Mouse (Mus musculus): ENCODE results near the gene Clgn.

DNA sequence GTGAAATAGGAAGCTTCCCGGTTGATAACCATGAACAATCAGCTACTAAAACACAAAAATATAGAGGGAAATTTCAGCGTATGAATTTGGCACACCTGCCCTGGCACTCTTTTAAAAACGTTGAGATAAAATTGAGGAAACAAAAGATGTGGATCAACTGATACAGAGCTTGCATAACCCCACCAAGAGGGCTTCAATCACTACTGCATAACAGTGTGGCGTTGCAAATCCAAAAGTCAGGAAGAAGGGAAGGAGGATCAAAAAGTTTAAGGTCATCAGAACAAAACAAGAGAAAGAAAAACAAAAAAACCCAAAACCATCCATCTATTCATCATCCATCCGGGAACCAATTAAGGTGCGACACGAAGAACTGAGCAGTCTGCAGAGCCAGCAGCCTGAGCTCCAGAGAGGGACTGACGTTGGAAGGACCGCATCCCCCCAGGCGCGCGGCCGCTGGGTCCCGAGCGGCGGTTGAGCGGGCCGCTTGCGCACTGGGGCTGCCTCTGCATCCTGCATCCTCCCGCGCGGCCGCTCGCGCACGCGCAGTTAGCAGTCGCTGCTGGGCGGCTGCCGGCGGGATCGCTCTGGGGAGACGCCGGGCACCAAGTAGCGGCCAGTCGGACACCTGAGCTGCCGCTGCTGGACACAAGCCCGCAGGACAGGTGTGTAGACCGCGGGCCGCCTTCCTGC lies at the start of gene Clgn:
- TF ChIP-seq USF2 (conservative IDR thresholded peaks at IDR 0.05; ENCODE audit: low read depth, low read length) (no peak), TCF12 (IDR thresholded peaks at IDR 0.05; ENCODE audit: low read depth, low read length) (no peak; the same call in 1 of the 2 replicates), EP300 (IDR thresholded peaks at IDR 0.05; ENCODE audit: low read length) (no peak), NRF1 (IDR thresholded peaks at IDR 0.05; ENCODE audit: low read depth, low read length) (peak; percentile 87), CTCF (conservative IDR thresholded peaks at IDR 0.05 in 1 of 2, IDR thresholded peaks at IDR 0.05 in 1 of 2; ENCODE audit: low read depth in 2 of 2, low read length in 2 of 2) (no peak), SIN3A (IDR thresholded peaks at IDR 0.05; ENCODE audit: low read length) (no peak), NELFE (IDR thresholded peaks at IDR 0.05; ENCODE audit: low read depth, low read length) (no peak), USF1 (IDR thresholded peaks at IDR 0.05; ENCODE audit: low read depth, low read length) (no peak), CHD1 (IDR thresholded peaks at IDR 0.05; ENCODE audit: low read depth, low read length) (no peak), MAZ (IDR thresholded peaks at IDR 0.05; ENCODE audit: low read depth, low read length) (no peak), POLR2A (IDR thresholded peaks at IDR 0.05; ENCODE audit: low read depth, low read length) (no peak), MAX (IDR thresholded peaks at IDR 0.05; ENCODE audit: low read length) (no peak), CHD2 (IDR thresholded peaks at IDR 0.05; ENCODE audit: low read length) (no peak), JUND (conservative IDR thresholded peaks at IDR 0.05; ENCODE audit: low read depth, low read length) (no peak)

Measured in CH12.LX (cell line).